Mouse (Mus musculus) embryo, embryonic 10.5 days (tissue): ENCODE results near the gene Ptprs.
"Not testable (repeated sequence)": the region's sequence is repeated elsewhere in the genome, so short reads cannot be mapped to it uniquely, and the experiment has no call there.

ENCODE experiments used
- DNase-seq: peaks from one replicate; pipeline ENCODE4 v3.0.0-alpha.2; 2015; ENCODE audit warnings: low spot score

The Ptprs gene

DNA sequence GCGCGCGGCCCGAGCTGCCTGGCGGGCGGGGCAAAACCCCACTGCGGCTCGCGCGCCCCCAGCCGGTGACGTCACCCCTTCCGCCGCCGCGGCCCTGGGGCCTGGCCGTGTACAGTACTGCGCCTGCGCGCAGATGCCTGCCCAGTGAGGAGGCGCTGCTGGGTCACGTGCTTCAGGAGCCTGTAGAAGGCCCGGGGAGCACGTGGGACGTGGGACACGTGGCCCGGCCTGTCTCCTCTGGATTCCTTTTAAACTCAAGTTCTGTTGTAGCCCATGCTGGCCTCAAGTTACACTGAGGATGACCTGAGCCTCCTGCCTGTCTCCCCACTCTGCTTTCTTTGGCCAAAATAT lies at the start of gene Ptprs:
Gene Ptprs, minus strand, starts transcription at position 82 of the 351 bp plus-strand sequence.
- peak; percentile 96 for DNase-seq

DNA sequence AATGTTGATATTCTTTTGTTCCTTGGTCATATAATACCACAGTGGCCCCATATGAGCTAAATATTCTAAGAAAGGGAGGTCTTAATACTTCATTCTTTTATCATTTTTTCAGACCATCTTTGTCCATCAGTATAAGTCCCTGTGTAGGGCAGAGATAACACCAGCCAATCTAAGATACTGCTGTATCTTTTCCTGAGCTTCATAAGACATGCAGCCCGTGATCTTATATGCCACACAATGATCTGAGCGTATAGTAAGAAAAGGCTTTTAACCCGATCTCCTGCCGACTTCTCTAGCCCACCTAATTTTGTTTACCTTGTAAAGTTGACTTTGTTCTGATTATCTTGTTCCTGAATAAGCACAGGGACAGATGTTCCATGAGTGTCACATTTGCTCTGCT lies 48.7 kb upstream of the Ptprs start:
- DNase-seq = no peak

DNA sequence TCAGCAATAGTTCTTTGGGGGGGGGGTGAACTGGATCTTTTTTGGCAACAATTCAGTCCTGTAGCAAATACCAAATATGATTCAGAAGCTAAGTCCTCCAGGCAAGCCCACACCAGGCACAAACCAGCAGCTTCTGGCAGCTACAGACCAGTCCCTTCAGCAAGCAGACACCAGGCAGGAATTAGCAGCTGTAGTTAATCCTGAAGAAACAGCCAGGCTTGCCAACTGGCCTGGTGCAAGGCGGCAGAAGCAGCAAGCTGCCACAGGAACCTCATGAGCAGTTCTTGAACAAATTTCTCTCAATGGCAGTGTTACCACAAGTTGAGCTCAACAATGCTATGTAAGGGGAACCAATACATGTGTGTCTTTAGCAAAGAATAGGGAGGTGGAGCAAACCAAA lies 46.5 kb upstream of the Ptprs start:
- DNase-seq = no peak

DNA sequence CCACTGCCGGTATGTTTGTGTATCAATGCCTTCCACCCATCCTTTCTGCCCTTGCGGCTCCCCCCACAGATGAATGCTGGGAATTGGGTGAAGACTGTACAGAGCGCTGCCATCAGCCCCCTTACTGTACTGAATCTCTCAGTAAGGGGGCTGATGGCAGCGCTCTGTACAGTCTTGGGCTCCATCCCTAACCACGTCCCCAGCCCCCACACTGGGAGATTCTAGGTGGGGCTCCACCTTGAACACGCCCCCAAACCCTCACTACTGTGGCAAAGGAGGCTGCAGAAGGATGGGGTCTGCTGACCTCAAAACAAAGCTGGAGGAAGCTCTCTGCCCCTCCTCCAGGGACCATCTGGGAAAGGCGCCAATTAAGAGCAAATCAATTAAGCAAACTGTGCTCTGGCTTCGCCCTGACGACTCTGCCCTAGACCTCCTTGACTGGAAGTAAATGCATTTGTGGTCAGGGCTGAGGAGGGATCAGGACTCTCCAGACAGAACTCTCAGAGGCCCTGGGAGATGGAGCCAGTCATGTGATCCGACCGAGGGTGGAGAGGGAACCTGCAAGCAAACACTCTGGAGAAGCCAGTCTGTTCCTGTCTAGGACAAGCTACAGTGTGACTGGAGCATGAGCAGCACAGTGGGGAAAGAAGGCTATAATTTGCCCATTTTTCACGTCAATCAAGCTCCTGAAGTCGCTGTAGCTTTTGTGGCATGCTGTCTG lies 39.6 kb upstream of the Ptprs start:
- DNase-seq = peak; percentile 54

DNA sequence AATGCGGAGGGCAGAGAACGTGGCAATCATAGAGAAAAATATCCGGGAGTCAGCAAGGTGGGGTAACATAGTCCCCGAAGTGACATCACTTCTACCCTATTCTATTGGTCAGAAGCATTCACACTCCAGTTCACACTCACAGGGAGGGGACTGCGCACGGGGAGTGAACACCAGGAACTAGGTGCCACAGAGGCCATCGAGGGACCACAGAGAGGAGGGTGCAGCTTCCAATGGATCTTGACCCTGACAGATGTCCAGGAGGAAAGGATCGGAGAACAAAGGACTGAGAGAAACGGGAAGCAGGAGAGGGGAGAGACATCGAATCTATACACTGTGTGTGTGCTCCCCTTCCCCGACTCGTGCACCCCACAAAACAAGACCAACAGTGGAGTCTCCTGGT lies 38.6 kb upstream of the Ptprs start:
- no peak for DNase-seq

DNA sequence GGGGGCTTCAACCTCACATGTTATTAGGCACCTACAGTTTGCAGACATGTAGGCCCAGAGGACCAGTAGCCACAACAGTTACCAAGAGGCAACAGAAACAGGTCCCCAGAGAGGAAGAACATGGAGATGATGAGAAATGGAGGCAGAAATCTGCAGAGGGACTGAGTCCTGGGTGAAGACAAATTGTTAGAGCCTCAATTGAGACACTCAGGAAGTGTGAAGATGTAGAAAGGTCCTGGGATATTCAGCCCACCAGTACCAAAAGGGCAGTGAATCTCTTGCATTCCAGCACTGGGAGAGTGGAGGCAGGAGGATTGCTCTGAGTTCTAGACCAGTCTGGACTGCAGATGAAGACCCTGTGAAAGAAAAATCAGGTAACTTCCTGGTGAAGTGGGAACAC lies 38.0 kb upstream of the Ptprs start:
- DNase-seq = no peak

DNA sequence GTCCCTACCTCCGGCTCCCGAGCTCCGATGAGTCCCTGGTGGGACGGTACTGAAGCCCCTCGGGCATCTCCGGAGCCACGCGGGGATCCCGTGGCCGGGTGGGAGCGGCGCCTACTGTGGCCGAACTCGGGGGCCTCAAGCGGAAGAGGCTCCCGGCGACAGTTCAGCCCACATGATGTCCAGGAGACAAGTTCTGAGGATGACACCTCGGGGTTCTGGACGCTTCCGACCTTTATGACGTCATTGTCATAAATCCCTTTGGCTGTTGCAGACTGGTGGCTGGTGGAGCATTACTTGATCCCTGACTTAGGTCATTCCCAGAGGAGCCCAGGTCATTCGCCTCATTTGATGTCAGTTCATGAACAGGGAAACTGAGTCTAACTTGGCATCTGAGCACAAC lies 36.0 kb upstream of the Ptprs start, which contains the start of gene Znrf4:
Gene Znrf4, minus strand, starts transcription at position 122 of the 400 bp plus-strand sequence.
- DNase-seq = no peak

DNA sequence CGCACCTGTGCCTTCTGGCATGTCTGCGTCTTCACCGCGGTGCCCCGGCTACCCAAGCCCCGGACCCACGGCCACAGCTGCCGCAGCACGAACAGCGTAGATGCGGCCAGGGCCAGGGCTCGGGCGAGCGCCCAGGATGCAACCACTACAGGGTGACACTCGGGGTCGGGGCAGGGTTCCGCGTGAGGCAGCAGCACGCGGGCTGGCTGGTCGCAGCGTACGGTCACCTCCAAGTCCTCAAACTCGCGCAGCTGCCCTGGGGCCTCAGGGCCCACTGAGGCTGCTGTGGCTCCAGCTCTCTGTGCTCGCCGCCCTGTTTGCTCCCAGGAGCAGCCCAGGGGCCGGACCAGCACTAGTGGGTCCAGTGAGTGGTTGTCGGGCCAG lies 35.4 kb upstream of the Ptprs start:
- no peak for DNase-seq

DNA sequence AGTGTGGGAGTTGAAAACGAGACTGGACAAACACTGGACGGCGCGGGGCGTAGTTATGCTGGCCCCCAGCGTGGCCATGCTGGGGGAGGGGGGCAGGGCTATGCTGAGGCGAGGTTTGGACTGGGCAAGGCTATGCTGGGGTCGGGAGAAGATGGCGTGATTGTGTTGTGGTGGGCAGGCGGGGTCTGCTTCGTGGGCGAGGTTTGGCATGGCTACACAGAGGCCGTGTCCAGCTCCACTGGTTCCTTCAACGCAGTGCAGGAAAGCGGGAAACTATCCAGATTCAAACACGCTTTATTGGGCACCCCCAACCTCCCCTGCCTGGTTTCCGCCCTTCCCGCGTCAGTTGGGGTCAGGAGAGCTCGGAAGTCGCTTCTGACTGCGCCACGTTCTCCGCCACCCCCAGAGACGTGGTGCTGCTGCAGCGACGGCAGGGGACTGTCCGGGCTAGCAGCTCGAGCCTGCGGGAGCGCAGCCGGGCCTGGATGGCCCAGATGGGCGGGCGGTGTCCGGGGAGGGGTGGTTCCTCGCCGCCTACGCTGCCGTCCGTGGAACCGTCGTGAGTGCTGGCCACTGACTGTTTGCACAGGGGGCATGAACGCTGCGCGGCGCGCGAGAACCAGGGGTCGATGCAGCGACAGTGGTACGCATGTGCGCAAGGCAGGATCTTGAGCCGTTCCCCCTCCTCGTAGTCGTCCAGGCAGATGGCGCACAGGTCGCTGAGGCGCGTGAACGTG lies 34.9 kb upstream of the Ptprs start:
- DNase-seq = no peak

DNA sequence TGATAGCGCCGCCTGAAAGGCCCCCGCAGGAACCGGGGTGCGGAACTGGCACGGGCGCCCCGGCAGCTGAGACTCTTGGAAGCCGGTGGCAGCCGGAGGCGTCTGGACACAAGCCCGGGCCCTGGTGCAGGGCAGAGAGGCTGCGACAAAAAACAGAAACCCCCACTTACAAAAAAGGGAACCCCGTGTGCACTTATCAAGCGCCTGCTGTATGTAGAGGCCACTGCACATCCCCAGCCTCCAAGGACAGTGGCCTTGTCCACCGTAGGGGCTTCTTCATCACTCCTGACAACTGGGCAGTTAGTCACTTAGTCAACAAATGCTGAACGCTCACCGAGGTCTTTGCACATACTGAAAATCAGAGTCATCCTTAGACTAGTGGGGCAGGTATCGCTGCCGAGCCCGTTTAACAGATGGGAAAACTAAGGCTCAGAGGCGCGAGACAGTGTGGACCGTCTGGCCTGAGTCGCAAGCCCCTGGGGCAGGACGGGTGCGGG lies 34.2 kb upstream of the Ptprs start:
- DNase-seq = no peak

DNA sequence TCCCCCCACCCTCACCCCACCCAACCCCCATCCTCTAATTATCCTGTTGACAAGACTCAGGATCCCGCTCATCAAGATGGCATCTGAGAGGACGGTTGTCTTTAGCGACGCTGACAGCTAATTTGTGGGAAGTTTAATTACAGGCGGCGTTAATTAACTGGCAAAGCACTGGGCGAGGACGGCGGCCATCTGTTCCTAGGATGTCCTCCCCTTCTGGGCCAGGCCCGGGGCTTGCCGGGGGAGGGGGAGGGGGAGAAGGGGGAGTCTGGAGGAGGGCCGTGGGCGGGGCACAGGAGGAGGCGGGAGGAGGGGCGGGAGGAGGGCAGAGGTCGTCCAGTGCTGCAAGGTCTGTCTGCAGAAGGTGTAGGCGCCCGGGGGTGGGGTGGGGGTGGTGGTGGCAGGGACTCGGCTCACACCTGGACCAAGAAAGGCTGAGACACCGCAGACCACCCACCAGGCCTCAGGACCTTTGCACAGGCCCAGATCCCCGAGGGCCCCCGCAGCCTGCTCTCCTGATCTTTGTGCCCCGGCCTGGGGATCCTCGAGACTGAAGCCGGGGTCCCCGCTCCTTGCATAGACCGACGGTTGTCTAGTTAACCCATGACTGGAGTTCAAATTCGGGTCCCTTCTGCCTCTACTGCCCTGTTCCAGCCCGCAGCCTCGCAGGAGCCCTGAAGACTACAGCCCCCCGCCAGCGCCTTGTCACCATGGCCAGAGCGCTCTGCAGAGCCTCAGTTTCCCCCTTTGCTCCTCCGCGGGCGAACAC lies 33.6 kb upstream of the Ptprs start:
- DNase-seq = peak; percentile 77

DNA sequence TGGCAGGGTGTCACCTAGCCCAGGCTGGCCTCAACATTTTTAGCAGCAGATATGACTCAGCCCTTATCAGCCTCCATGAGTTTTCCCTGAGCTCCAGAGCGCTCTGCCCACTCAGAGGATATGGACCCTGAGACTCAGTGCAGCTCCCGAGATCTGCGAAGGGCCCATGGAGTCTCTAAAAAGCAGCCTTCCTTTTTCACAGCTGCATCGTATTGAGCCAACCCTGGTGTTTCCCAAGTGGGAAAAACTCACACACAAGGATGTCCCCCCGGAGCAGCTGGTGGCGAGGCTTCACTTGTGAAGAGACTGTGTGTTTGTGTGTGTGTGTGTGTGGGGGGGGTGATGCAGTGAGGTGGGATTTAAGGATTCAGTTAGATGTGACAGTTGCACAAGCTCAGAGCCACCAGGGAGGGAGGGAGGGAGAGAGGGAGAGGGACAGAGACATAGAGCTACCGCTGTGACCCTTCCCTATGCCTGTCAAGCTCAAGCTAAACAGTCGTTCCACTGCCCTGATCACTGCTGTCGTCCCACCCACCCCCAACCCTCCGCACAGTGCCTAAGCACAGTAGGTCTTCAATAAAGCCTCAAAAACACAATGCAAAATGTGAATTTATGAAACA lies 32.8 kb upstream of the Ptprs start:
- DNase-seq = no peak

DNA sequence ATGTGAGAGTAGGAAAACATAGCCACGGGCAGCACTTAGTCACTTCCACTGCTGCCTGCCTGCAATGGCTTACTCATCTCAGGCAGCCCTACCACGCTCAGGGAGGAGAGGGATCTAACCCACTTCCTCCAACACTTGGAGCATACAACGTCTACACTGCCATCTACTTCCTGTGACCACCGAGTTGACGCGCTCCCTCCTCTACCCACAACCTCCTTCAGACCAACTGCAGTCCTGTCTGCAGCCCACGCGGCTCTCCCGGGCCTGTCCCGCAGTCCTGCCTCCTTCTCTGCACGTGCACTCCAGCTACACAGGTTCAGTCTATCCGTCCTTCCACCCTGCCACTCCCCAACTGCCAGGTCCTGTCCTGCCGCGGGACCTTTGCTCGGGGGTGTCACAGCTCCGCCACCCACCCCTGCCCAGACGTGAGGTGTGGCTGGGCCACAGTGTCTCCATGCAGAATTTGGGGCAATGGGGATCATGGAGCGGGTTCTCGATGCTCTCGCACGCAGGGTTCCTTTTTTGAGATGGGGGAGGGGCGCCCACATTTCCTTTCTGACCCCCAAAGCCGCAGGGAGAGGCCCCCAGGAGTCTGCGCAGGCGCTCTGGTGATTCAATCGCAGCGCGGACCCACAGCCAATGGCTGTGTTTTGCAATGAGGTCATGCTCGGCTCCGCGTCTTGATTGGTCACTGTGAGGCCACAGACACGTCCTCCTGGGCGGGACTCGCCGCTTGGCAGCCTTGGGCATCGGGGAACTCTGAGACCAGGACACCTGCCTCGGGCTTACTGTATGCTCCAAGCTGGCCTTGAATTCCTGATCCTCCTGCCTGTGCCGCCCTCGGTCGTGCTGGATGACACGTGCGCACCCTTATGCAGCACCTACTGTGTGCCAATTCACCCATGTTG lies 31.1 kb upstream of the Ptprs start:
- peak; percentile 98 for DNase-seq

DNA sequence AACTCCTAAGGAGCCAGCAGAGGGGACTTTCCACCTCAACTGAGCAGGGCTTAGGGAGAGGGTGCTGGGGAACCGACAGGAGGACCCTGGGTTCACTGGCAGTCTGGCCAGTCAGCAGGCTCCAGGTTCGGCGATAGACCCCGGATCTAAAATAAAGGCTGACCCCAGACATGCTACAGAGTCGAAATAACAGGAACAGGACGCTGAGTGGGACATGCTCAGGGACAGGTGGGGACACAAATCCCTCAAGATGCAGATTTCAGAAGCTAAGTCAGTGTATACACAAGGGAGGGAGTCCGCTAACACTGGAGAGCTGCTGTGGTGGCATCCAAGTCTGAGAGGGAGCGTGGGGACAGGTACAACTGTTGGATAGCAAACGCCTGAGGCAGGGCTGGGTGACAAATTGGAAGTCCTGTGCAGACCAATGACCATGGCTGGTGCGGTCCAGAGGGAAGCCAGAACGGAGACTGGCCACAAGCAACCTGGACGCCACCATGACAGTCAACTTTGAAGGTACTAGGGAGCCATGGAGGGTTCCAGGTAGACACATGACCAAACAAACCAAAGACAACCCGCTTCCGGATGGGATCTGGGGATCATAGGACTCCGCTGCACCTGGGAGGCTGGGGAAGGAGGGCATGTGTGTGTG lies 30.3 kb upstream of the Ptprs start:
- DNase-seq = no peak

DNA sequence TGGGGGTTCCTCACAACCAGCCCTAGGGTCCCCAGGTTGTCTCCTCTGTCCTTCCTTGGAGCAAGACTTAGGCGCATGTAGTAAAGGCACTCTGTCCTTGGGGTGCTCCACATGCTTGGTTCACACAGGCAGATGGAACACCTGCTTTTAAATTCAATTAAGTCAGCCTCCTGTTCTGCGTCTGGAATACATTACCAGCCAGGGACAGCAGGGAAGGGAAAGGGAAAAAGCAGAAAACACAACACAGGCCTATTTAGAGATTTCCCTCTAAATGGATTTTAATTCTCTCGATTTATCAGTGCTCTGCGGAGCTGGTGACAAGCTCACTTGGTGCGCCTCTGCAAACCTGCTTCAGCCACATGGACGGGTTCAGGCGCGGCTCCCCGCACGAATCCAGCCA lies 29.1 kb upstream of the Ptprs start:
- no peak for DNase-seq

DNA sequence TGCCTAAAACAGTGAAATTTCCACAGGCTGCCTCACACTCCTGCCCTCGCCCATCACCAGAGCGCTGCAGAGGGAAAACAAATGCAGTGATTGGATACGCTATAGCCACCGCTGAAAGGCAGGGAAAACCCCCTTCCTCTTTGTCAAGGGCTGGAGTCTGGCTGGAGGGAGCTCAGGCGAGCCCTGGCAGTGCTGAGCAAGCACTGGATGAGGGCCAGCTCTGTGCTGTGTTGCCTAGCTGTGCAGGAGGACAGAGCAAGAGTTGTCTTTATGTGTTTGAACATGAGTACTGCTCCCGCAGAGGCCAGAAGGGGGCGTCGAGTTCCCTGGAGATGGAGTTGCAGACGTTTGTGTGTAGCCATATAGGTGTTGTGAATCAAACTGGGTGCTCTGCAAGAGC lies 26.2 kb upstream of the Ptprs start:
- DNase-seq = no peak

DNA sequence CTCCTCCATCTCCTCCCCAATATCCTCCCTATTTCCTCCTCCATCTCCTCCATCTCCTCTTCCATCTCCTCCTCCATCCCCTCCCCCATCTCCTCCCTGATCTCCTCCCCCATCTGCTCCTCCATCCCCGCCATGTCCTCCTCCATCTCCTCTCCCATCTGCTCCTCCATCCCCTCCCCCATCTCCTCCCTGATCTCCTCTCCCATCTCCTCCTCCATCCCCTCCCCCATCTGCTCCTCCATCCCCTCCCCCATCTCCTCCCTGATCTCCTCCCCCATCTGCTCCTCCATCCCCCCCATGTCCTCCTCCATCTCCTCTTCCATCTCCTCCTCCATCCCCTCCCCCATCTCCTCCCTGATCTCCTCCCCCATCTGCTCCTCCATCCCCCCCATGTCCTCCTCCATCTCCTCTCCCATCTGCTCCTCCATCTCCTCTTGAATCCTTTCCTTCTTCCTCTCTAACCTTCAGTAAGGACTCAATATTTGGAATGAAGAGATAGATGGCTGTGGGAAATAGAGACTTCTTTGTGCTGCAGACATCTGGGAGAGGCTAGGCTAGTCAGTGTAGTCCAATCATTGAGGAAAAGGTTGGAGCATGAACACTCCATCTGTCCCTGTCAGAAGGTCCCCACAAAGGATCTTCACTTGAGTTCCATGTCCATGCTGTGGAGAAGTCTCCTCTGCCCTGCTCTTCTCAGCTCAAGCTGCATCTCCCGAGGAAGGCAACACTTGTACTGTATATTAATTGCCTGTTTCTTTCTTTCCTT lies 25.5 kb upstream of the Ptprs start:
- not testable (repeated sequence) for DNase-seq

DNA sequence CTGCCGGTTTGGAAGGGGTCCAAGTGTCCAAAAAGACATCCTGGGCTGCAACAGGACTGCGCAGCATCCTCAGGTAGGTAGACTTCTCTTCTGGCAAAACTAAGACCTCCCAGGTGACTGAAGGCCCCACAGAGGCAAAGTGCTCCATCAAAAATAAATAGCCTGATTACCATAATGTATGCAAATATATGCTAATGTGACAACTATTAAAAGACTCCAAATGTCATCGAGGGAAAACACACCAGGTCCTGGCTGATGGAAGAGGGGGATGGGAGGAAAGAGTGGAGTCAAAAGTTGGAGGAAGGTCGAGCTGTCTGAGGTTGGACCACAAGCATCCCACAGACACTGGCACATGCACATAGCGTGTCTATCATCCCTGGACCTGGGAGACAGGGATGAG lies 22.9 kb upstream of the Ptprs start:
- DNase-seq = no peak

DNA sequence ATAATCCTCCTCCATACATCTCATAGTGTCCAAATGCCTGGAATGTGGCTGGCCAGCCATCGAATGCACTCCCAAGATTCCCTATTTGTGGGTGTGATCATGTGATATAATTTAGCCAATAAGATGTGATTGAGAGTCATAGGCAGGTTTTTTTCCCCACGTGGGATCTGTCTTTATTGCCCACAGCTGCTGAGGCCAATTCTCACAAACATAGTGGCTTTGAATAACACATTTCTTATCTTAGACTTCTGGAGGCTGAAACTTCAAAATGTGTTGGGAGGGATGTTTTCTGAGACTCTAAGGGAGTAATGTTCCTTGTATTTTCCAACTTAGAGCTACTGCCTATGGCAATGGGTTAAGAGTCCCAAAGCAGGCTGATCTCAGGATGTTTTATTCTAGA lies 18.2 kb upstream of the Ptprs start:
- DNase-seq = no peak

DNA sequence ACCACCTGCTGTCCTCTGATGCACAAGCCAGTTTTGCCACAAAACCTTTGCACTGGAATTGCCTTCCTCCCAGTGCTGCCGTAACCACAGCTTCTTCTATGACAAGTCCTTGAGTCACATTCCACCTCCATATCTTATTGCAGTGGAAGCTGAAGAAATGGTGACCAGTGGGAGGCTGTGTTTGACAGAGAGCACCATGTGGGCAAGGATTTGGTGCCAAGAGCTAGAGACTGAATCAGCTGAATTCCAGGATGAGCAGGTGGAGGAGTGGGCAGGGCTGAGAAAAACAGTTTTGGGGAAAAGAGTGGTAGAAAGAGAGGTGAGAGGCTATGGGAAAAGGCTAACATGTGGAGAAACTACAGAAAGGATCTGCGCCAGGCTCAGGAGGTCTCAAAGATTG lies 17.6 kb upstream of the Ptprs start:
- no peak for DNase-seq
